Mouse (Mus musculus): ENCODE data around the gene Cdc5l. TPM values are rescaled to one million over a fixed set of nuclear protein-coding genes. Genes with fewer than 3 reads are reported as not detected.

Gene Cdc5l
- polyA plus RNA-seq, 1 experiment from 2014 or later, result 84.0 TPM

DNA sequence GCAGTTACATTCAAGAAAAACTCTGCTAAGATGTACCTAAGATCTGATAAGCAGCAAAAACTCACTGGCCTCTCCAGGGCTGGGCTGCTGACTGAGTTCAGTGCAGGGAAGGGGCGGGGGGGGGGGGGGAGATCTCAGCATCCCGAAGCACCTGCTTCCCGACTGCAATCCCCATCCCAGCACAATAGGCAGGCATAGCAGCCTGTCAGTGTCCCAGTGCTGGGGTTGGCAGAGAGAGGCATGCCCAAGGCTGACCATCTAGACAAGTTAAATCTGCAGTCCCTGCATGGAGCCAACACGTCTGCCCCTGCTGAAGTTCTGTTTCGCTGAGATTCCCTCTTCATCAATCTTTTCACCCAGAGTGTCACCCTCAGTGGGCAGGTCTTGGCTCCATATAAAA, 63.0 kb downstream of the Cdc5l start:
- no peaks in the 10 kb centered on the region for H3K9me3 ChIP-seq (ENCODE audit: control insufficient read depth, low read length)
- peaks cover 5% of the 10 kb centered on the region; the same call in 1 of the 2 replicates for H3K4me1 ChIP-seq (ENCODE audit: control insufficient read depth, insufficient read depth, low read length)
- no peak overlapping the region for H3K4me2 ChIP-seq (ENCODE audit: low read depth)
- H3K36me3 ChIP-seq (ENCODE audit: control insufficient read depth, insufficient read depth, low read length), result no peaks in the 10 kb centered on the region
- ATAC-seq (ENCODE audit: insufficient read depth, low FRiP score, low TSS enrichment) (no peak), DNase-seq (ENCODE audit: low spot score) (no peak)
- 0 out of 2 replicates have a peak overlapping the region, but pooled peaks have one; percentile 5 for H3K9ac ChIP-seq (ENCODE audit: low read length)
- no peak overlapping the region for H3K4me3 ChIP-seq (ENCODE audit: low read depth, low read length)
- WGBS, result 37% methylated on average over 5 of the region's 5 CpGs
- H3K27me3 ChIP-seq (ENCODE audit: control insufficient read depth, insufficient read depth, low read length), result 0 out of 2 replicates have a peak, but pooled peaks cover 2% of the 10 kb centered on the region
- no peak overlapping the region for H3K27ac ChIP-seq (ENCODE audit: low read depth, low read length)

DNA sequence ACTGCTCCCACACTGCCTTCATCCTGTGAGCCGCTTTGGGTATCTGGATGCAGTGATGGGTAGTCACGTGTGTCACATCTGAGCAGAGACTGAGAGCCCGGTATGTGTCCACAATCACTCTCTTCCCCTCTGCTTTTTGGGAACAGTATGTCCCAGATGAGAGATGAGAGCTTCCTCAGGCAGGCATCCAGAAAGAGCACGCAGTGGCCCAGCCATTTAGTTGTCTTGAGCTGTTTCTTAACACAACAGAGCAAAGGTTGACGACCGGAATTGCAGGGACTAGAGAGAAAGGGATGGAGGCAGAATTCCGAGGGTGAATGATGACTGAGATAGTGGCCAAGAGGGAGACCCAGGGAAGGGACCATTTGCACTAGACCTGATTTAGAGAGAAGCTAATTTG, 68.7 kb downstream of the Cdc5l start:
- 65% methylated on average over 7 of the region's 7 CpGs for WGBS
- DNase-seq (ENCODE audit: low spot score) (no peak), ATAC-seq (ENCODE audit: insufficient read depth, low FRiP score, low TSS enrichment) (no peak)
- Histone ChIP-seq H3K4me1 (ENCODE audit: control insufficient read depth, insufficient read depth, low read length) (no peaks in the 10 kb centered on the region), H3K27ac (ENCODE audit: low read depth, low read length) (no peak overlapping the region), H3K4me2 (ENCODE audit: low read depth) (no peak overlapping the region), H3K4me3 (ENCODE audit: low read depth, low read length) (no peak overlapping the region), H3K9me3 (ENCODE audit: control insufficient read depth, low read length) (no peaks in the 10 kb centered on the region), H3K36me3 (ENCODE audit: control insufficient read depth, insufficient read depth, low read length) (no peaks in the 10 kb centered on the region), H3K27me3 (ENCODE audit: control insufficient read depth, insufficient read depth, low read length) (no peaks in the 10 kb centered on the region), H3K9ac (ENCODE audit: low read length) (no peak overlapping the region)

DNA sequence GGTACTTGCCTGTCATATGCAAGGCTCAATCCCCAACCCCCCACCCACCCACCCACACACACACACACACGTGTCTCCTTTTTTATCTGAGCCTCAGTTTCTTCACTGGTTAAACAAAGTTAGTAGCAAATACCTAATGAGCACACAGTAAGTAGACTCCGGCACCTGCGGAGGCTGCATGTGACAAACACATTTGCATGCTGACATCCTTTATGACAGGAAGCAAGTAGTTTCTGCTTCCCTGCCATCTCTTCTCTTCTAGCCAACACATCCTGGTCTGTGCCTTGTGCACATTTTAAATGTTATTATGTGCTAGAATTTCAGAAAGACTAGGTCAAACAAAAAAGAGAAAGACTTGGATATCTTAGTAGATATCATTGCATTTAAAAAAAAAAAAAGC, 72.6 kb downstream of the Cdc5l start:
- Histone ChIP-seq H3K9ac (ENCODE audit: low read length) (no peak overlapping the region), H3K9me3 (ENCODE audit: control insufficient read depth, low read length) (no peaks in the 10 kb centered on the region), H3K4me1 (ENCODE audit: control insufficient read depth, insufficient read depth, low read length) (no peaks in the 10 kb centered on the region), H3K36me3 (ENCODE audit: control insufficient read depth, insufficient read depth, low read length) (no peaks in the 10 kb centered on the region), H3K27ac (ENCODE audit: low read depth, low read length) (no peak overlapping the region), H3K27me3 (ENCODE audit: control insufficient read depth, insufficient read depth, low read length) (no peaks in the 10 kb centered on the region), H3K4me2 (ENCODE audit: low read depth) (no peak overlapping the region), H3K4me3 (ENCODE audit: low read depth, low read length) (no peak overlapping the region)
- DNase-seq (ENCODE audit: low spot score) (no peak), ATAC-seq (ENCODE audit: insufficient read depth, low FRiP score, low TSS enrichment) (no peak)
- 88% methylated on average over 3 of the region's 3 CpGs for WGBS

GRCm38 (mm10) chr17:45359443-45359842, 74.1 kb downstream of the Cdc5l start:
- DNase-seq (ENCODE audit: low spot score), result no peak
- H3K9ac ChIP-seq (ENCODE audit: low read length), result no peak overlapping the region
- no peak overlapping the region for H3K4me2 ChIP-seq (ENCODE audit: low read depth)
- H3K27ac ChIP-seq (ENCODE audit: low read depth, low read length), result no peak overlapping the region
- no peak for ATAC-seq (ENCODE audit: insufficient read depth, low FRiP score, low TSS enrichment)
- H3K4me1 ChIP-seq (ENCODE audit: control insufficient read depth, insufficient read depth, low read length), result no peaks in the 10 kb centered on the region
- 41% methylated on average over 5 of the region's 5 CpGs for WGBS
- no peak overlapping the region for H3K4me3 ChIP-seq (ENCODE audit: low read depth, low read length)
- no peaks in the 10 kb centered on the region for H3K9me3 ChIP-seq (ENCODE audit: control insufficient read depth, low read length)
- H3K27me3 ChIP-seq (ENCODE audit: control insufficient read depth, insufficient read depth, low read length), result no peaks in the 10 kb centered on the region
- H3K36me3 ChIP-seq (ENCODE audit: control insufficient read depth, insufficient read depth, low read length), result no peaks in the 10 kb centered on the region

- H3K9ac ChIP-seq (ENCODE audit: low read length), result no peak overlapping the region
- H3K36me3 ChIP-seq (ENCODE audit: control insufficient read depth, insufficient read depth, low read length), result no peaks in the 10 kb centered on the region
- no peaks in the 10 kb centered on the region for H3K4me1 ChIP-seq (ENCODE audit: control insufficient read depth, insufficient read depth, low read length)
- H3K9me3 ChIP-seq (ENCODE audit: control insufficient read depth, low read length), result no peaks in the 10 kb centered on the region
- H3K27ac ChIP-seq (ENCODE audit: low read depth, low read length), result no peak overlapping the region
- H3K27me3 ChIP-seq (ENCODE audit: control insufficient read depth, insufficient read depth, low read length), result no peaks in the 10 kb centered on the region
- ATAC-seq (ENCODE audit: insufficient read depth, low FRiP score, low TSS enrichment), result no peak
- H3K4me3 ChIP-seq (ENCODE audit: low read depth, low read length), result no peak overlapping the region
- H3K4me2 ChIP-seq (ENCODE audit: low read depth), result no peak overlapping the region
- no peak for DNase-seq (ENCODE audit: low spot score)
- 89% methylated on average over 9 of the region's 9 CpGs for WGBS
These were observed 77.1 kb downstream of the Cdc5l start for GRCm38 (mm10) chr17:45356431-45356830.

GRCm38 (mm10) chr17:45347951-45348350, 85.6 kb downstream of the Cdc5l start:
- no peak overlapping the region for H3K9ac ChIP-seq (ENCODE audit: low read length)
- no peak for DNase-seq (ENCODE audit: low spot score)
- no peaks in the 10 kb centered on the region for H3K36me3 ChIP-seq (ENCODE audit: control insufficient read depth, insufficient read depth, low read length)
- WGBS, result 90% methylated on average over 4 of the region's 4 CpGs
- H3K4me3 ChIP-seq (ENCODE audit: low read depth, low read length), result no peak overlapping the region
- ATAC-seq (ENCODE audit: insufficient read depth, low FRiP score, low TSS enrichment), result no peak
- no peaks in the 10 kb centered on the region for H3K9me3 ChIP-seq (ENCODE audit: control insufficient read depth, low read length)
- no peak overlapping the region for H3K4me2 ChIP-seq (ENCODE audit: low read depth)
- H3K27ac ChIP-seq (ENCODE audit: low read depth, low read length), result no peak overlapping the region
- no peaks in the 10 kb centered on the region for H3K27me3 ChIP-seq (ENCODE audit: control insufficient read depth, insufficient read depth, low read length)
- H3K4me1 ChIP-seq (ENCODE audit: control insufficient read depth, insufficient read depth, low read length), result no peaks in the 10 kb centered on the region

Other genes starting within 250 kb of the Cdc5l start
- gene Spats1, start 41.7 kb upstream of the Cdc5l start, polyA plus RNA-seq (2014; fragmentation: Nextera tagmentation; extraction: Ambion mirVana), result 0.48 and 0.51 TPM in 2 replicates
- gene Aars2, start 73.1 kb upstream of the Cdc5l start, polyA plus RNA-seq (2014; fragmentation: Nextera tagmentation; extraction: Ambion mirVana), result 18.6 and 19.0 TPM in 2 replicates
- 1.4 and 1.8 TPM in 2 replicates for gene Tcte1, start 89.7 kb upstream of the Cdc5l start, polyA plus RNA-seq (2014; fragmentation: Nextera tagmentation; extraction: Ambion mirVana)
- 6.2 and 6.8 TPM in 2 replicates for gene Tmem151b, start 115.9 kb upstream of the Cdc5l start, polyA plus RNA-seq (2014; fragmentation: Nextera tagmentation; extraction: Ambion mirVana)
- gene Nfkbie, start 122.0 kb upstream of the Cdc5l start, polyA plus RNA-seq (2014; fragmentation: Nextera tagmentation; extraction: Ambion mirVana), result 6.9 and 7.0 TPM in 2 replicates
- 101 and 106 TPM in 2 replicates for gene Slc35b2, start 130.1 kb upstream of the Cdc5l start, polyA plus RNA-seq (2014; fragmentation: Nextera tagmentation; extraction: Ambion mirVana)
- gene Hsp90ab1, start 139.5 kb upstream of the Cdc5l start, polyA plus RNA-seq (2014; fragmentation: Nextera tagmentation; extraction: Ambion mirVana), result 1,725 and 1,823 TPM in 2 replicates
- gene Slc29a1, start 165.9 kb upstream of the Cdc5l start, polyA plus RNA-seq (2014; fragmentation: Nextera tagmentation; extraction: Ambion mirVana), result 44.1 and 48.7 TPM in 2 replicates
- 4.8 and 5.3 TPM in 2 replicates for gene Mymx, start 168.4 kb upstream of the Cdc5l start, polyA plus RNA-seq (2014; fragmentation: Nextera tagmentation; extraction: Ambion mirVana)
- 0.15 and 0.57 TPM in 2 replicates for gene Capn11, start 225.6 kb upstream of the Cdc5l start, polyA plus RNA-seq (2014; fragmentation: Nextera tagmentation; extraction: Ambion mirVana)

All from neural tube, embryonic 11.5 days (tissue).